Mouse (Mus musculus) lung, postnatal 0 days (tissue): ENCODE data around the gene Kpnb1.

ENCODE experiments used
- CTCF ChIP-seq: IDR thresholded peaks from 2 replicates; pipeline ENCODE4 v1.5.1; 2016; ENCODE audit warnings: antibody characterized with exemption, mild to moderate bottlenecking
- EP300 ChIP-seq: IDR thresholded peaks from 2 replicates; pipeline ENCODE4 v1.6.1; 2016; ENCODE audit warnings: antibody characterized with exemption, mild to moderate bottlenecking, control low read depth

GRCm38 (mm10) chr11:97131683-97132082 lies 56.0 kb downstream of the Kpnb1 start:
- TF ChIP-seq CTCF = no peak
- no peak for TF ChIP-seq EP300
